15 mouse cellular contexts compared by ENCODE assay signal in the genomic region with DNA sequence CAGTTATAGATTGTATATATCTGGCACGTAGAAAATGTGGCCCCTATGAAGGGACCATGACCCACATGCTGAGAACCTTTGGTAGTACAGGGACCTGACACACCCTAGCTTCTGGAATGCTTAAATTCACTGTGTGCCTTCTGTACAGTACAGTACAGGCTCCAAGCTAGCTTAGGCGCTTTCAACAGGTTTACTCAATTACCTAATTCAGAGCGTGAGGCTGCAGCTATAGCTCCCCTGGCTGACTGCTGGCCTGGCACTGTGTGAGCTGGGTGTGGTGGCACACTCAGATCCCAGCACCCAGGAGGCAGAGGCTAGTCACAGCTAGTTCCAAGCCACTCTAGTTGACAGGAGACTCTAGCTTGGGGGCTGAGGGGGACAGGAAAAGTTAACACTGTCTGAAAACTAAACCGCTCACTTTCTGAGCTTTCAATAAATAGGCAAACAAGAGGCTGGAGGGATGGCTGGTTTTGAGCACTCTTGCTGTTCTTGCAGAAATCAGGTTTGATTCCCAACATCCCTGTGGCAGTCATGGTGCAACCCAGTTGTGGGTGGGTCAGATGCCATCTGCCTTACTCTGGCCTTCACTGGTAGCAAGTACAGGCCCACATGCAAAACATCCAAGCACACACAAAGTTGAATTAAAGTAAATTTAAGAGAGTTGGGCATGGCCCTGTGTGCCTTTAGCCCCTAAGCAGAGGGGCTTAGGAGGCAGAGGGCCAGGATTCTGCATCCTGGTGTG. TPM values are rescaled to one million over a fixed set of nuclear protein-coding genes. Genes with fewer than 3 reads are reported as not detected.
DNase-seq lines count a peak whose midpoint lies in the region; ATAC-seq and TF ChIP-seq lines count a peak whose summit lies in the region.
"Had no signal": no experiment of that assay in that cellular context is flagged by ENCODE, and none has a peak within 500 bp of the region (broad histone marks: within the 10 kb centered on the region; RNA-seq: fewer than 3 reads in every experiment).

No protein-coding gene starts in this region.

- H3K4me3 ChIP-seq in lung, embryonic 16.5 days (ENCODE audit: low read length) = no peak overlapping the region
- H3K4me3 ChIP-seq in embryonic facial prominence, embryonic 14.5 days (ENCODE audit: low read depth, low read length) = no peak overlapping the region
- H3K4me3 ChIP-seq in myocyte = no peak overlapping the region
- no peak overlapping the region for H3K4me3 ChIP-seq in gastrocnemius, adult 2 months
- H3K4me3 ChIP-seq: embryonic facial prominence, embryonic 12.5 days; hindbrain, embryonic 15.5 days; layer of hippocampus, adult 2 months had no signal

- ATAC-seq in lung, embryonic 16.5 days (ENCODE audit: low read depth) = peak; percentile 42
- ATAC-seq in embryonic facial prominence, embryonic 14.5 days (ENCODE audit: low read depth) = no peak

- H3K79me2 ChIP-seq in myocyte (ENCODE audit: control insufficient read depth, insufficient read depth) = peaks cover 44% of the 10 kb centered on the region

- no peak overlapping the region for H3ac ChIP-seq in myocyte (ENCODE audit: control insufficient read depth, insufficient read length)

- intact Hi-C loops in gastrocnemius, adult 2 months (cut with DNase I) = no loop called here

- H3K4me1 ChIP-seq in lung, embryonic 16.5 days (replicated peaks; ENCODE audit: control insufficient read depth, insufficient read depth, low read length) = peaks cover 11% of the 10 kb centered on the region
- 0 out of 2 replicates have a peak, but pooled peaks cover 8% of the 10 kb centered on the region for H3K4me1 ChIP-seq in embryonic facial prominence, embryonic 14.5 days (ENCODE audit: control insufficient read depth, insufficient read depth, low read length)

- no peaks in the 10 kb centered on the region for H3K27me3 ChIP-seq in lung, embryonic 16.5 days (ENCODE audit: control insufficient read depth, insufficient read depth, low read depth, low read length)
- no peaks in the 10 kb centered on the region for H3K27me3 ChIP-seq in embryonic facial prominence, embryonic 14.5 days (replicated peaks; ENCODE audit: control insufficient read depth, insufficient read depth, low read length)
- H3K27me3 ChIP-seq in myocyte (ENCODE audit: control insufficient read depth, insufficient read depth, insufficient read length) = no peaks in the 10 kb centered on the region
- H3K27me3 ChIP-seq: embryonic facial prominence, embryonic 12.5 days; hindbrain, embryonic 15.5 days had no signal

- TF ChIP-seq POLR2A in myocyte (IDR thresholded peaks at IDR 0.05; ENCODE audit: insufficient read length, low read depth) = peak; percentile 49

- 59% methylated on average over 4 of the region's 4 CpGs for WGBS in lung, embryonic 16.5 days
- 64% methylated on average over 4 of the region's 4 CpGs for WGBS in embryonic facial prominence, embryonic 14.5 days

- no peaks in the 10 kb centered on the region for H3K9me3 ChIP-seq in lung, embryonic 16.5 days (ENCODE audit: control insufficient read depth, low read length)
- no peaks in the 10 kb centered on the region for H3K9me3 ChIP-seq in embryonic facial prominence, embryonic 14.5 days (ENCODE audit: control insufficient read depth, low read length)
- H3K9me3 ChIP-seq: embryonic facial prominence, embryonic 12.5 days; hindbrain, embryonic 15.5 days had no signal

- H3K4me2 ChIP-seq in lung, embryonic 16.5 days (ENCODE audit: low read depth, low read length) = no peak overlapping the region
- no peak overlapping the region for H3K4me2 ChIP-seq in embryonic facial prominence, embryonic 14.5 days (ENCODE audit: low read depth, low read length)
- no peak overlapping the region for H3K4me2 ChIP-seq in myocyte (ENCODE audit: low read depth)
- H3K4me2 ChIP-seq: embryonic facial prominence, embryonic 12.5 days; hindbrain, embryonic 15.5 days had no signal

- no peak overlapping the region for H3K9ac ChIP-seq in lung, embryonic 16.5 days (ENCODE audit: low read length)
- H3K9ac ChIP-seq in embryonic facial prominence, embryonic 14.5 days (ENCODE audit: low read depth, low read length) = peak overlapping the region; percentile 28; the same call in 1 of the 2 replicates
- H3K9ac ChIP-seq: embryonic facial prominence, embryonic 12.5 days; hindbrain, embryonic 15.5 days had no signal

- DNase-seq in embryo, embryonic 10 days (ENCODE audit: low spot score) = peak; percentile 17
- no peak for DNase-seq in embryo, embryonic 10.5 days (ENCODE audit: low spot score)
- no peak for DNase-seq in lung, postnatal 4 days
- DNase-seq in embryonic facial prominence, embryonic 14.5 days (ENCODE audit: low spot score) = no peak
- no peak for DNase-seq in gastrocnemius, adult 2 months
- DNase-seq in urinary bladder, adult 2 months (ENCODE audit: low spot score) = no peak
- DNase-seq: cerebellum, adult 8-10 months; heart, adult 11 months; left cerebral cortex, postnatal 4 days; thymus, postnatal 36 days had no signal

- TF ChIP-seq CTCF in gastrocnemius, adult 2 months (IDR thresholded peaks at IDR 0.05) = no peak

- H3K27ac ChIP-seq in lung, embryonic 16.5 days (ENCODE audit: low read length) = no peak overlapping the region
- 0 out of 2 replicates have a peak overlapping the region, but pooled peaks have one; percentile 33 for H3K27ac ChIP-seq in embryonic facial prominence, embryonic 14.5 days (replicated peaks; ENCODE audit: low read depth, low read length)
- H3K27ac ChIP-seq in gastrocnemius, adult 2 months = no peak overlapping the region
- H3K27ac ChIP-seq: embryonic facial prominence, embryonic 12.5 days; hindbrain, embryonic 15.5 days; layer of hippocampus, adult 2 months had no signal

- peaks cover 32% of the 10 kb centered on the region for H3K36me3 ChIP-seq in lung, embryonic 16.5 days (ENCODE audit: control insufficient read depth, insufficient read depth, low read length)
- peaks cover 73% of the 10 kb centered on the region for H3K36me3 ChIP-seq in embryonic facial prominence, embryonic 14.5 days (ENCODE audit: control insufficient read depth, insufficient read depth, low read length)
- peaks cover 41% of the 10 kb centered on the region for H3K36me3 ChIP-seq in myocyte (ENCODE audit: control insufficient read depth, insufficient read depth)

TF ChIP-seq in myocyte, 11 proteins besides CTCF, POLR2A, EP300 and RAD21:
- TF ChIP-seq TCF3 (IDR thresholded peaks at IDR 0.05; ENCODE audit: insufficient read length, low read depth) (no peak), POLR2AphosphoS2 (IDR thresholded peaks at IDR 0.05; ENCODE audit: insufficient read length, low read depth) (peak; percentile 78), USF1 (IDR thresholded peaks at IDR 0.05; ENCODE audit: low read depth) (no peak)

RNA-seq across cellular contexts. Expression of a gene that starts 4.8 kb away (rescaled TPM):
- polyA plus RNA-seq in lung, embryonic 16.5 days (2015; fragmentation: Nextera tagmentation; extraction: Ambion mirVana) = 458 and 506 TPM in 2 replicates
- 528 and 551 TPM in 2 replicates for polyA plus RNA-seq in embryonic facial prominence, embryonic 14.5 days (2014; fragmentation: Nextera tagmentation; extraction: Ambion mirVana)
- 1,551 TPM for polyA plus RNA-seq in myocyte (2012; fragmentation: generic; extraction: Trizol)
- total RNA-seq in gastrocnemius, adult 2 months (2021) = 100 to 1,000 TPM; 215 to 256 TPM
- polyA plus RNA-seq in urinary bladder, adult 2 months (2012; rRNA removed) = 979 and 1,127 TPM in 2 replicates

RNA-seq across cellular contexts. Expression of a gene that starts 26.9 kb away (rescaled TPM):
- 40.8 and 41.0 TPM in 2 replicates for polyA plus RNA-seq in lung, embryonic 16.5 days (2015; fragmentation: Nextera tagmentation; extraction: Ambion mirVana)
- 47.2 and 48.0 TPM in 2 replicates for polyA plus RNA-seq in embryonic facial prominence, embryonic 14.5 days (2014; fragmentation: Nextera tagmentation; extraction: Ambion mirVana)
- 17.2 TPM for polyA plus RNA-seq in myocyte (2012; fragmentation: generic; extraction: Trizol)
- 10 to 100 TPM; 58.9 to 63.4 TPM for total RNA-seq in gastrocnemius, adult 2 months (2021)
- polyA plus RNA-seq in urinary bladder, adult 2 months (2012; rRNA removed) = 25.2 and 28.1 TPM in 2 replicates
